Mouse (Mus musculus) ES-E14 (cell line): ENCODE measurements around the gene Gm42957. TPM values are rescaled to one million over a fixed set of nuclear protein-coding genes. Genes with fewer than 3 reads are reported as not detected.
"Not testable (repeated sequence)": the region's sequence is repeated elsewhere in the genome, so short reads cannot be mapped to it uniquely, and the experiment has no call there.

Experiments
- DNase-seq: peaks from one replicate; pipeline ENCODE4 v3.0.0-alpha.2; 2013; ENCODE audit warnings: low read depth, low spot score
- H3K27ac ChIP-seq: 2 replicates; pipeline ENCODE4 v1.5.1; 2012; ENCODE audit warnings: low read depth, mild to moderate bottlenecking, low read length, moderate library complexity, mixed read lengths; ENCODE audit not compliant: poor library complexity, insufficient read depth, severe bottlenecking
- H3K36me3 ChIP-seq: 2 replicates; pipeline ENCODE4 v1.6.1; 2012; ENCODE audit warnings: mild to moderate bottlenecking, low read length, moderate library complexity, mixed read lengths; ENCODE audit not compliant: control insufficient read depth, poor library complexity, insufficient read depth, severe bottlenecking
- H3K4me1 ChIP-seq, 2 experiments: fragments of 150-350 bp in 1 of 2; sonication (generic) in 1 of 2; 2 replicates each; pipeline ENCODE4 v1.6.1; 2012; ENCODE audit warnings: low read length in 2 of 2, mild to moderate bottlenecking in 1 of 2, mixed read lengths in 1 of 2; ENCODE audit not compliant: control insufficient read depth in 2 of 2, insufficient read depth in 2 of 2, poor library complexity in 1 of 2
- H3K4me3 ChIP-seq, 2 experiments: fragments of 150-350 bp in 1 of 2; sonication (generic) in 1 of 2; 2 replicates each; pipeline ENCODE4 v1.5.1; 2012; ENCODE audit warnings: low read length in 2 of 2, low read depth in 1 of 2, mild to moderate bottlenecking in 1 of 2, mixed read lengths in 1 of 2; ENCODE audit not compliant: insufficient read depth in 1 of 2, poor library complexity in 1 of 2, severe bottlenecking in 1 of 2
- H3K9ac ChIP-seq: 2 replicates; pipeline ENCODE4 v1.6.1; 2012; ENCODE audit warnings: low read depth, mild to moderate bottlenecking, low read length, mixed read lengths; ENCODE audit not compliant: poor library complexity, insufficient read depth, severe bottlenecking
- H3K9me3 ChIP-seq: fragments of 150-350 bp; sonication (generic); 2 replicates; pipeline ENCODE4 v1.6.1; 2012; ENCODE audit warnings: low read depth, mild to moderate bottlenecking, low read length; ENCODE audit not compliant: control insufficient read depth, insufficient read depth
- HCFC1 ChIP-seq: IDR thresholded peaks from 2 replicates; pipeline ENCODE4 v1.6.1; 2012; ENCODE audit warnings: low read length, inconsistent platforms, borderline replicate concordance; ENCODE audit not compliant: insufficient read depth
- MAFK ChIP-seq: IDR thresholded peaks from 2 replicates; pipeline ENCODE4 v1.6.1; 2014; ENCODE audit warnings: mild to moderate bottlenecking, low read depth, low read length, inconsistent platforms; ENCODE audit not compliant: insufficient read depth
- ZC3H11A ChIP-seq: IDR thresholded peaks from 2 replicates; pipeline ENCODE4 v1.6.1; 2012; ENCODE audit warnings: low read depth, mild to moderate bottlenecking, inconsistent platforms, low read length, borderline replicate concordance
- ZNF384 ChIP-seq: IDR thresholded peaks from 2 replicates; pipeline ENCODE4 v1.6.1; 2012; ENCODE audit warnings: low read depth, low read length, inconsistent platforms
- in situ Hi-C, 2 experiments: fragments of 600-800 bp; cut with MboI; formaldehyde crosslinking; loops; one replicate each; pipeline ENCODE4 v1.15.1; 2025; ENCODE audit warnings: low sequenced_read_pairs in 2 of 2, inconsistent platforms in 1 of 2; ENCODE audit not compliant: unreplicated experiment in 2 of 2
- total RNA-seq: library from RNA; depleted of rRNA; stranded (reverse); fragments of 300-350 nt; gene quantifications from 2 replicates; pipeline ENCODE4 v1.2.3, GENCODE M21; 2012

Gm42957 gene
- total RNA-seq, 1 experiment = 0.13 TPM

GRCm38 (mm10) chr3:96663432-96664239 is 28.4 kb downstream of the Gm42957 start:
- peak; percentile 97 for DNase-seq
- no peaks in the 10 kb centered on the region for H3K36me3 ChIP-seq
- peaks cover 0 to 5% of the 10 kb centered on the region in 2 experiments; a peak in 1 of 4 replicates for H3K4me1 ChIP-seq
- peak overlapping the region; percentile 38 to 79; a peak in 3 of 4 replicates for H3K4me3 ChIP-seq
- no peaks in the 10 kb centered on the region for H3K9me3 ChIP-seq
- peak; percentile 41; the same call in 1 of the 2 replicates for TF ChIP-seq HCFC1
- peak; percentile 32; the same call in 1 of the 2 replicates for TF ChIP-seq ZC3H11A
- no peak for TF ChIP-seq ZNF384
- TF ChIP-seq MAFK = no peak
- H3K9ac ChIP-seq = peak overlapping the region; percentile 55; the same call in 1 of the 2 replicates
- in situ Hi-C loops = no loop called here
- H3K27ac ChIP-seq = no peak overlapping the region

- not testable (repeated sequence) for H3K9ac ChIP-seq, DNase-seq
- in situ Hi-C loops = loop anchor here in 1 of 2 experiments (5.0 kb wide), 1 partner anchor 41 kb away; the partner anchor contains the start of gene Nudt17
Measured at GRCm38 (mm10) chr3:96665732-96666363, 30.6 kb downstream of the Gm42957 start.

DNA sequence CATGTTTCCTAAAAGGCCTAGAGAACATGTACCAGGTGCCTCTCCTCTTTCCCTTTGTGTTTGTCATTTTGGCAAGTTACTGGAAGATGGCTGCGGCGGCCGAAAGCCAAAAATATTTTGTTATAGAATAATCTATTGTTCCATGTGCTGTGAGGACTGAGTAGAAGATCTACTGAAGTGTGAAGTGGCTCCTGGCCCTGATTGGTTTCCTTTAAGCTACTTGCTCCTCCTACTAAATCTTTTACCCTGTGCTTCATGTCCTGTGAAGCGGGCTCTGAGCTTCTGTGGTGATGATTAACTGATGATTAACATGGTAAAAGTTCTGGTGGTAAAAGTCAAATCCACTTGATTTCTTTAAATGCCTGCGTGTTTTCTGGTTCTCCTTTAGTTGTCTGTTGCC is 31.6 kb downstream of the Gm42957 start:
- Histone ChIP-seq H3K27ac (no peak overlapping the region), H3K9ac (no peak overlapping the region), H3K4me1 (peaks cover 5 to 8% of the 10 kb centered on the region in 2 experiments; a peak in 3 of 4 replicates), H3K9me3 (no peaks in the 10 kb centered on the region), H3K4me3 (no peak overlapping the region), H3K36me3 (no peaks in the 10 kb centered on the region)
- in situ Hi-C loops = loop anchor here in 1 of 2 experiments (5.0 kb wide), 1 partner anchor 40 kb away; the partner anchor contains the start of gene Nudt17
- DNase-seq = no peak
- TF ChIP-seq ZC3H11A = no peak
- TF ChIP-seq ZNF384 = no peak
- no peak for TF ChIP-seq MAFK

More at GRCm38 (mm10) chr3:96665732-96666363, 30.6 kb downstream of the Gm42957 start:
- not testable (repeated sequence) for H3K9me3 ChIP-seq, H3K4me1 ChIP-seq, H3K27ac ChIP-seq, H3K36me3 ChIP-seq, H3K4me3 ChIP-seq

DNA sequence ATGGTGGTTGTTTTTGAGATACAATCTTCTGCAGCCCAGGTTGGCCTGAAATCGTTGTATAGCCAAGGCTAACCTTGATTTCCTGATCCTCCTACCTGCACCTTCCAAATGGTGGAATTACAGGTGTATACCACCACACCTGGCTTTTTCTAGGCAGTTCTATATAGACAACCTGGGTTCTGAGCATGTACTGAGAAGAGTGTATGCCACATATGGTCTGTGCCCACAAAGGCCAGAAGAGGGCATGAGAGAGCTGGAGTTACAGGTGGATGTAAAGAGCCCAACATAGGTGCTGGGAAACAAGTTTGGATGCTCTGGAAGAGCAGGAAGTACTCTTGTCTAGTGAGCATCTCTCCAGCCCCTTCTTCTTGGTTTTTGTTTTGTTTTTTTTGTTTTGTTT is 32.0 kb downstream of the Gm42957 start:
- in situ Hi-C loops = loop anchor here in 1 of 2 experiments (5.0 kb wide), 1 partner anchor 40 kb away; the partner anchor contains the start of gene Nudt17
- no peak for TF ChIP-seq ZNF384
- peak; percentile 63; the same call in 1 of the 2 replicates for TF ChIP-seq ZC3H11A
- Histone ChIP-seq H3K4me3 (no peak overlapping the region), H3K9ac (no peak overlapping the region), H3K9me3 (no peaks in the 10 kb centered on the region), H3K27ac (no peak overlapping the region), H3K4me1 (peaks cover 5 to 8% of the 10 kb centered on the region in 2 experiments; a peak in 3 of 4 replicates), H3K36me3 (no peaks in the 10 kb centered on the region)
- peak; percentile 69 for DNase-seq
